Mouse (Mus musculus) G1E (cell line): ENCODE measurements at regions not wholly inside any gene's neighbourhood (a gene's known extent, or its start where the extent isn't known, plus 50 kb on each side); places are given as distances from the start of the nearest gene placed in this dataset.

Experiments used
- CTCF ChIP-seq: IDR thresholded peaks from 2 replicates; pipeline ENCODE4 v1.5.1; 2012; ENCODE audit warnings: low read depth, low read length, inconsistent platforms, mixed read lengths
- GATA1 ChIP-seq: IDR thresholded peaks from 2 replicates; pipeline ENCODE4 v1.6.1; 2012; ENCODE audit warnings: borderline replicate concordance, low read length, inconsistent platforms, mixed read lengths
- GATA2 ChIP-seq: IDR thresholded peaks from 2 replicates; pipeline ENCODE4 v1.6.1; 2012; ENCODE audit warnings: low read depth, low read length, inconsistent platforms, borderline replicate concordance
- POLR2AphosphoS5 ChIP-seq: IDR thresholded peaks from 2 replicates; pipeline ENCODE4 v1.6.1; 2012; ENCODE audit warnings: low read depth, low read length, inconsistent platforms; ENCODE audit not compliant: insufficient replicate concordance
- TAL1 ChIP-seq: conservative IDR thresholded peaks from 2 replicates; pipeline ENCODE4 v1.6.1; 2012; ENCODE audit warnings: low read depth, low read length, inconsistent platforms, mixed read lengths

- no peak for TF ChIP-seq CTCF
- no peak for TF ChIP-seq TAL1
- TF ChIP-seq GATA1, result no peak
- no peak for TF ChIP-seq POLR2AphosphoS5
- no peak for TF ChIP-seq GATA2
Observed at GRCm38 (mm10) chr8:89993743-89994142, 354.4 kb downstream of the Tox3 start.
